Mouse (Mus musculus) midbrain, embryonic 15.5 days (tissue): ENCODE measurements at regions not wholly inside any gene's neighbourhood (a gene's known extent, or its start where the extent isn't known, plus 50 kb on each side); places are given as distances from the start of the nearest gene placed in this dataset.
A peak's percentile ranks its signal among the peaks of the same experiment; 100 is the strongest.

Experiments used
- ATAC-seq: fragments of 200-750 bp; cut with Nextera tagmentation; replicated peaks from 2 replicates; pipeline ENCODE4 v1.8.0; 2017; ENCODE audit warnings: moderate TSS enrichment
- H3K27ac ChIP-seq: fragments of 300-500 bp; sonication (generic); 2 replicates; pipeline ENCODE4 v1.5.1; 2015; ENCODE audit warnings: mild to moderate bottlenecking, inconsistent platforms
- H3K27me3 ChIP-seq: fragments of 300-500 bp; sonication (generic); replicated peaks from 2 replicates; pipeline ENCODE4 v1.6.1; 2015; ENCODE audit warnings: inconsistent platforms
- H3K36me3 ChIP-seq: fragments of 300-500 bp; sonication (generic); replicated peaks from 2 replicates; pipeline ENCODE4 v1.6.1; 2015; ENCODE audit warnings: inconsistent platforms
- H3K4me1 ChIP-seq: fragments of 300-500 bp; sonication (generic); 2 replicates; pipeline ENCODE4 v1.6.1; 2015; ENCODE audit warnings: inconsistent platforms
- H3K4me2 ChIP-seq: fragments of 300-500 bp; sonication (generic); 2 replicates; pipeline ENCODE4 v1.6.1; 2015; ENCODE audit warnings: inconsistent platforms, mild to moderate bottlenecking, moderate library complexity
- H3K4me3 ChIP-seq: fragments of 300-500 bp; sonication (generic); 2 replicates; pipeline ENCODE4 v1.5.1; 2015; ENCODE audit warnings: mild to moderate bottlenecking, inconsistent platforms
- H3K9ac ChIP-seq: fragments of 300-500 bp; sonication (generic); 2 replicates; pipeline ENCODE4 v1.6.1; 2015; ENCODE audit warnings: mild to moderate bottlenecking, inconsistent platforms
- H3K9me3 ChIP-seq: fragments of 300-500 bp; sonication (generic); 2 replicates; pipeline ENCODE4 v1.6.1; 2016; ENCODE audit warnings: inconsistent platforms
- WGBS: fragments of 180-500 bp; shearing (Covaris S2); methylation state at CpG from one replicate; pipeline ENCODE4 v1.1.7; 2015; ENCODE audit warnings: mixed read lengths; 5-methylcytosine and 5-hydroxymethylcytosine counted together

DNA sequence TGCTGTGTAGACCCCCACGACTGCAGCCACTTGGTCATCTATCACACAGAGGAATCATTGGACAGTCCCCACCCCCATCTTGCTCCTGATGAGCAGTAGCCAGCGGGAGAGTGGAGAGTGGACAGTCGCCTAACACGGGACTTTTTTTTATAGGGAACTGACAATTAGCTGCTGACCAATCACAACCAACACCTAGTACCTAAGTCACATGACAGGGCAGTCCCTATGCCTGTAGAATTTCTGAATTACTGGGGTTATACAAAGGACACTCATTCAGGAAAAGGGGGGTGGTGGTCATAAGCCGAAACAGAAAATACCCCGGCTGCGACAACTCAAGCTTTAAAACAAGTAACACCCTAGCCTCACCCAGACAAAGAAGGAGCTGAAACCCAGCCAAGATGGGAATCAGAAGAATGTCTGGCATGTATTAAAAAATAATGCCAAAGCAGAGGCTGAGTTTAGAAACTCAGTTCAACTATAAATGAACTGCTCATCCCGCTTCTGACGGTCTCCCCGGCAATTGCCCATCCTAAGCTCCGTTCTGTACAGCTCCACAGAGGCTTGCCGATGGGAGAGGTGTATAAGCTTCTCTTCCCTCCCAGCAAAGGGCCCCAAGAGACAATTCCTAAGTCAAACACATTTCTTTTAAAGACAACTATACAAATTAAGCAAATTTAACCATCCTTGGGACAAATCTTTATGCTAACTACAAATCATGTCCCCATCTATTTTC, 313.8 kb downstream of the Tex13c3 start:
- 52% methylated on average over 12 of the region's 12 CpGs for WGBS
- no peak overlapping the region for H3K27ac ChIP-seq
- H3K4me1 ChIP-seq: no peaks in the 10 kb centered on the region
- peak overlapping the region; percentile 40 for H3K4me2 ChIP-seq
- H3K27me3 ChIP-seq: no peaks in the 10 kb centered on the region
- no peaks in the 10 kb centered on the region for H3K36me3 ChIP-seq
- no peak overlapping the region for H3K9ac ChIP-seq
- ATAC-seq: peak; percentile 80
- no peaks in the 10 kb centered on the region for H3K9me3 ChIP-seq
- peak overlapping the region; percentile 22 for H3K4me3 ChIP-seq

- peak overlapping the region; percentile 40; the same call in 1 of the 2 replicates for H3K4me2 ChIP-seq
Observed at GRCm38 (mm10) chrX:19165891-19166644, 315.1 kb downstream of the Tex13c3 start.

DNA sequence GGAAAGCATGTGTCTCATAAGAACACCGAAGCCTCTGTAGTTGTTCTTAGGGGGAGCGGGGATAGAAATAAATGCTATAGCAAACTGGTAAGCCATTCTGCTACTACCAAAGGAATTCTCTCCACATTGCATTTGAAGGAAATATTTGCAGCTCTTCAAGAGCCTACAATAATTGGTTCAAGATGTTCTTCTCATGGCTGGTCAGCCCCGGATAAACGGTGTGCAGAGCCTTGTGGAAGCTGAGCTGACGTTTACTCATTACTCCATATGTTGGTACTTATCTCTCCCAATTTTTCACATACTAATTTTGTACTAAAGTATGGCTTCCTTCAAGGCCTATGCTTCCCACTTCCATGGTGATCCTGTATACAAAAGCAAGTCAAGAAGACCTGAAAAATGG, 317.0 kb downstream of the Tex13c3 start:
- ATAC-seq: no peak
- no peak overlapping the region for H3K9ac ChIP-seq
- no peaks in the 10 kb centered on the region for H3K27me3 ChIP-seq
- no peak overlapping the region for H3K27ac ChIP-seq
- H3K4me1 ChIP-seq: no peaks in the 10 kb centered on the region
- 88% methylated on average over 5 of the region's 5 CpGs for WGBS
- H3K4me2 ChIP-seq: no peak overlapping the region
- no peaks in the 10 kb centered on the region for H3K36me3 ChIP-seq
- no peaks in the 10 kb centered on the region for H3K9me3 ChIP-seq
- no peak overlapping the region for H3K4me3 ChIP-seq

More at GRCm38 (mm10) chrX:19165891-19166644, 315.1 kb downstream of the Tex13c3 start:
- no peak for ATAC-seq
- no peak overlapping the region for H3K27ac ChIP-seq
- H3K9ac ChIP-seq: no peak overlapping the region
- WGBS: 56% methylated on average over 5 of the region's 5 CpGs
- no peaks in the 10 kb centered on the region for H3K27me3 ChIP-seq
- H3K4me1 ChIP-seq: no peaks in the 10 kb centered on the region
- no peaks in the 10 kb centered on the region for H3K36me3 ChIP-seq
- no peak overlapping the region for H3K4me3 ChIP-seq
- H3K9me3 ChIP-seq: no peaks in the 10 kb centered on the region

- no peaks in the 10 kb centered on the region for H3K36me3 ChIP-seq
- ATAC-seq: no peak
- H3K4me3 ChIP-seq: no peak overlapping the region
- WGBS: 76% methylated on average over 1 of the region's 1 CpGs
- H3K4me2 ChIP-seq: no peak overlapping the region
- no peaks in the 10 kb centered on the region for H3K9me3 ChIP-seq
- no peak overlapping the region for H3K9ac ChIP-seq
- H3K27me3 ChIP-seq: no peaks in the 10 kb centered on the region
- H3K4me1 ChIP-seq: no peaks in the 10 kb centered on the region
- no peak overlapping the region for H3K27ac ChIP-seq
Observed at GRCm38 (mm10) chrX:19162958-19163357, 318.2 kb downstream of the Tex13c3 start.

DNA sequence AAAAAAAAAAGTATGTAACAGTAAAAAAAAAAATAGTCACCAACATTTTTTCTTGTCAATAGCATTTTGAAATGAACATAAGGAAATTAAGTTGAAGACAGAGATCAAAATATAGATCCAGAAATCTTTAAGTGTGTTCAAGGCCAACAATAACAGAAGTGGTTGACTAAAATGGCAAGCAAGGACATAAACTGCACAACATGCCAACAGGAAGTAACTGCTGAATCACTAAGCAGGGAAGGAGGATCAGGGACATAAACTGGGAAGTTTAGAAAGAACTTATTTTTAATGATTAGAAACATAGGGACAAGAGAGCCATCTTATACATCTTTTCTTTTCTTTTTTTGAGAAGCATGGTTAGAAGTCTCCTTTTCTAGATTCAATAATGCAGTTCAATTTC, 318.8 kb downstream of the Tex13c3 start:
- H3K27ac ChIP-seq: no peak overlapping the region
- no peaks in the 10 kb centered on the region for H3K36me3 ChIP-seq
- H3K4me1 ChIP-seq: no peaks in the 10 kb centered on the region
- H3K4me2 ChIP-seq: no peak overlapping the region
- ATAC-seq: no peak
- H3K27me3 ChIP-seq: no peaks in the 10 kb centered on the region
- H3K4me3 ChIP-seq: no peak overlapping the region
- no peaks in the 10 kb centered on the region for H3K9me3 ChIP-seq
- no peak overlapping the region for H3K9ac ChIP-seq

DNA sequence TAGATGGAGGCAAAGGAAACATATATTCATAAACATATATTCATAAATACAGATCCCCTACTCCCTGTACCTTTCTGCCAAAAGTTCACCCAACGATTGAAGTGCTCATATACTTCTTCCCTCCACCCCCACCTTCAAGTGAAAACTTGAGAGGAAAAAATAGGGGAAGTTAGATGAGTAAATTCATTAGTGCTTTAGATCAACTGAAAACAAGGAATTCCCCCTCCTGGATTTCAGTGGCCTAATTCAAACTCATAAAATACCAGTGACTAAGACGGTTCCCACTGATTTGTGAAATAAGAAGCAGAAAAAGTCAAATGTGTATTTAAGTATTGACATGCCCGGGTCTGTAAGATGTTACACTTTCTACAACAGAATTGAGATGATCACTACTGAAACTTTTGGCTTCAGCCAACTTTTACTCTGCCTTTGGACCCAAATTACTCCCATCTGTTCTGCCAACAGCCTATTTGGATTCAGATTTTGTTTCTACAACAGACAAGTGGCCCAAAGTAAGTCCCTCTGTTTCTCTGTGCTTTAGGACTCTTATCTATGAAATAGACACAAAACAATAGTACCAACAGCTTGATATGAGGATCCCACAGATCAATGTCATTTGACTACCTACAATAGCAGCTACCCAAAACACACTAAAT, 320.7 kb downstream of the Tex13c3 start:
- Histone ChIP-seq H3K27me3 (no peaks in the 10 kb centered on the region), H3K36me3 (no peaks in the 10 kb centered on the region), H3K4me3 (no peak overlapping the region), H3K9ac (no peak overlapping the region), H3K4me2 (no peak overlapping the region), H3K4me1 (no peaks in the 10 kb centered on the region), H3K9me3 (no peaks in the 10 kb centered on the region), H3K27ac (no peak overlapping the region)
- ATAC-seq: no peak
- WGBS: 75% methylated on average over 3 of the region's 3 CpGs

- Histone ChIP-seq H3K27ac (no peak overlapping the region), H3K9me3 (no peaks in the 10 kb centered on the region)
- 77% methylated on average over 6 of the region's 6 CpGs for WGBS
Observed at GRCm38 (mm10) chrX:19157464-19158203, 323.5 kb downstream of the Tex13c3 start.

DNA sequence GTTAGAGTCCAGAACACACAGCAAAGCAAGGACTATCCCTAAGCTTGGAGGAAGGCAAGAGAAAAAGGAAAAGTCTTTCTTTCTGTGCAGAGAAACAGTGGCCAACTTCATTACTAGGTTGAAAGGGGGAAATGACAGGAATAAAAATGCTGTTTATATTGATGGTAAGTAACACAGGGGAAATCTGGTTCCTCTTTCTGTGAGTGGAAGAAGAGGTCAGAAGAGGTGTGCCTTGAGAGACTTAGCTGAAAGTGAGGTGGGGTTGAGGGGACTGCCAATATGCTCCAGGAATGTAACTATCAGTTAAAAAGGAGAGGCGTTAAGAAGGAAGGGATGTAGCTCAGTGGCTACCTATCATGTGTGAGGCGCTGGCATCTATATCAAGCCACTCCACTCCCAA, 327.5 kb downstream of the Tex13c3 start:
- 82% methylated on average over 2 of the region's 2 CpGs for WGBS
- no peaks in the 10 kb centered on the region for H3K36me3 ChIP-seq
- H3K4me1 ChIP-seq: no peaks in the 10 kb centered on the region
- no peaks in the 10 kb centered on the region for H3K27me3 ChIP-seq
- H3K9ac ChIP-seq: no peak overlapping the region
- no peak overlapping the region for H3K4me3 ChIP-seq
- H3K4me2 ChIP-seq: no peak overlapping the region
- no peak overlapping the region for H3K27ac ChIP-seq
- no peak for ATAC-seq
- no peaks in the 10 kb centered on the region for H3K9me3 ChIP-seq

More at GRCm38 (mm10) chrX:19157464-19158203, 323.5 kb downstream of the Tex13c3 start:
- no peak overlapping the region for H3K4me3 ChIP-seq
- no peak overlapping the region for H3K4me2 ChIP-seq
- no peaks in the 10 kb centered on the region for H3K4me1 ChIP-seq
- no peak for ATAC-seq
- no peaks in the 10 kb centered on the region for H3K27me3 ChIP-seq
- no peaks in the 10 kb centered on the region for H3K36me3 ChIP-seq
- H3K9ac ChIP-seq: no peak overlapping the region

- no peaks in the 10 kb centered on the region for H3K9me3 ChIP-seq
- H3K27ac ChIP-seq: no peak overlapping the region
- 95% methylated on average over 1 of the region's 1 CpGs for WGBS
- H3K4me3 ChIP-seq: no peak overlapping the region
- H3K4me1 ChIP-seq: no peaks in the 10 kb centered on the region
- no peaks in the 10 kb centered on the region for H3K27me3 ChIP-seq
- H3K36me3 ChIP-seq: no peaks in the 10 kb centered on the region
- H3K4me2 ChIP-seq: no peak overlapping the region
- no peak for ATAC-seq
- no peak overlapping the region for H3K9ac ChIP-seq
Observed at GRCm38 (mm10) chrX:19152170-19152861, 328.8 kb downstream of the Tex13c3 start.

DNA sequence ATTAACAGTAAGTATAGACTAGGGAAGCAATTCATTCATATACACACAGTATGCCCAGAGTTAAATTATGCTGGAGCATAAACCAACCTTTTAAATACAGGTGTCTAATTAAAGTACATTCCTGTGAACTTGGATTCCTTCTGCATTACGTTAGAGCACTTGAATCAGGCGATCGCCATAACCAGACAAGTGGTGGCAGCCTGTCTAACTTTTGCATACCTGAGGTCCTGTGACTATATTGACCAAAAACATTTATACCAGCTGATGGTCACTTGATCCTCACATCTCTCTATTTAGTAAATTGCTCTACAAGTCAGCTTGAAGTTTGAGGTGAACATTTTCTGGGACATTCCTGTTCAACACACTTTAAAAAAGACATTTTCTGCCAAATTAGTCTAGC, 330.5 kb downstream of the Tex13c3 start:
- Histone ChIP-seq H3K4me1 (no peaks in the 10 kb centered on the region), H3K4me3 (no peak overlapping the region), H3K27ac (no peak overlapping the region), H3K9ac (no peak overlapping the region), H3K4me2 (no peak overlapping the region), H3K36me3 (no peaks in the 10 kb centered on the region), H3K9me3 (no peaks in the 10 kb centered on the region), H3K27me3 (no peaks in the 10 kb centered on the region)
- 93% methylated on average over 3 of the region's 3 CpGs for WGBS
- no peak for ATAC-seq

GRCm38 (mm10) chrX:19148672-19149071, 332.4 kb downstream of the Tex13c3 start:
- H3K9me3 ChIP-seq: no peaks in the 10 kb centered on the region
- no peaks in the 10 kb centered on the region for H3K27me3 ChIP-seq
- no peak overlapping the region for H3K27ac ChIP-seq
- ATAC-seq: no peak
- no peak overlapping the region for H3K4me3 ChIP-seq
- H3K4me1 ChIP-seq: no peaks in the 10 kb centered on the region
- no peak overlapping the region for H3K4me2 ChIP-seq
- 88% methylated on average over 1 of the region's 1 CpGs for WGBS
- H3K36me3 ChIP-seq: no peaks in the 10 kb centered on the region
- no peak overlapping the region for H3K9ac ChIP-seq
